Mouse (Mus musculus) olfactory bulb, adult 2 months (tissue): ENCODE results near the gene Nos1.

Source experiments
- CTCF ChIP-seq: fragments of 200-500 bp; IDR thresholded peaks from 2 replicates; pipeline ENCODE4 v1.5.1; 2012; ENCODE audit warnings: low read depth, mild to moderate bottlenecking, low read length, moderate library complexity; ENCODE audit not compliant: insufficient read depth
- POLR2A ChIP-seq: fragments of 200-500 bp; IDR thresholded peaks from 2 replicates; pipeline ENCODE4 v1.6.1; 2012; ENCODE audit warnings: mild to moderate bottlenecking, low read depth, low read length, moderate library complexity; ENCODE audit not compliant: insufficient read depth

GRCm38 (mm10) chr5:117889571-117889970 is 108.7 kb downstream of the Nos1 start:
- TF ChIP-seq POLR2A (no peak), CTCF (no peak)
